Mouse (Mus musculus) E14TG2a.4 (cell line): ENCODE data around the gene Gcgr.

Source experiments
- CTCF ChIP-seq: conservative IDR thresholded peaks from 2 replicates; pipeline ENCODE4 v1.5.1; 2014; ENCODE audit warnings: low read length
- NANOG ChIP-seq: IDR thresholded peaks from 2 replicates; pipeline ENCODE4 v1.6.1; 2014; ENCODE audit warnings: borderline replicate concordance, low read length, mixed read lengths
- POU5F1 ChIP-seq: IDR thresholded peaks from 2 replicates; pipeline ENCODE4 v1.6.1; 2014; ENCODE audit warnings: low read length, borderline replicate concordance

GRCm38 (mm10) chr11:120555260-120555659, 24.8 kb downstream of the Gcgr start:
- no peak for TF ChIP-seq CTCF
- no peak for TF ChIP-seq NANOG
- TF ChIP-seq POU5F1, result no peak
